Comparison of ENCODE assay signal across 21 mouse cellular contexts in the genomic region with DNA sequence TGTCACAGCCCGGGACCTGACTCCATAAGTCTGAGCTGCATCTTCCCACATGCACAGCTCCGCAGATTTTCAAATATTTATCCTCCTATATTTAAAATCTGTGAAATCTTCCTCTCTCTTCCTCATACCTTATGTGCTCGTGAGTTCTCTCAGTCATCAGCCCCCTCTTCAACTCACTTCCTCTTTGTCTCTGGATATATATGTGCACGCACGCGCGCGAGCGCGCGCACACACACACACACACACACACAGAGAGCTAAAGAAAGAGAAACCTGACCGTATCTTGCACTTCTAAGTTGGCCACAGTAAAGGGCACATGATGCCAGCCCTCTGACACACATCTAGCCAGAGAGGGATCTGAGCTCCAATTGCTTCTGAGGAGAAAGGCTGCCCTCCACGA.
DNase-seq lines count a peak whose midpoint lies in the region; ATAC-seq and TF ChIP-seq lines count a peak whose summit lies in the region.
"Had no signal": no experiment of that assay in that cellular context is flagged by ENCODE, and none has a peak within 500 bp of the region (broad histone marks: within the 10 kb centered on the region; RNA-seq: fewer than 3 reads in every experiment).

No protein-coding gene starts in this region.

- H3K27ac ChIP-seq in midbrain, embryonic 10.5 days (replicated peaks), result no peak overlapping the region
- H3K27ac ChIP-seq: forebrain, embryonic 12.5 days; heart, adult 2 months; hindbrain, embryonic 15.5 days; midbrain, embryonic 12.5 days; neural tube, embryonic 13.5 days had no signal

- TF ChIP-seq CTCF in lung, adult 2 months (IDR thresholded peaks at IDR 0.05; ENCODE audit: insufficient read depth, low read length), result no peak

- H3K4me3 ChIP-seq in lung, adult 2 months (replicated peaks; ENCODE audit: extremely low read depth, low read depth, low read length), result no peak overlapping the region
- no peak overlapping the region for H3K4me3 ChIP-seq in midbrain, embryonic 10.5 days
- H3K4me3 ChIP-seq: forebrain, embryonic 12.5 days; heart, adult 2 months; hindbrain, embryonic 15.5 days; midbrain, embryonic 12.5 days; neural tube, embryonic 13.5 days had no signal

- H3K9me3 ChIP-seq in midbrain, embryonic 10.5 days (replicated peaks), result 0 out of 2 replicates have a peak, but pooled peaks cover 6% of the 10 kb centered on the region
- H3K9me3 ChIP-seq: forebrain, embryonic 12.5 days; hindbrain, embryonic 15.5 days; midbrain, embryonic 12.5 days; neural tube, embryonic 13.5 days had no signal

- peak; percentile 58; the same call in 1 of the 2 replicates for ATAC-seq in megakaryocyte, adult 5-6 weeks (ENCODE audit: poor library complexity, severe bottlenecking)

- 78% methylated on average over 13 of the region's 13 CpGs for WGBS in lung, adult 2 months
- 92% methylated on average over 13 of the region's 13 CpGs for WGBS in midbrain, embryonic 10.5 days

- DNase-seq in A20 (ENCODE audit: low read depth, low spot score), result peak; percentile 45
- peak; percentile 35 for DNase-seq in CD4-positive helper T cell, adult 2 months (ENCODE audit: low read depth, low spot score)
- DNase-seq in splenic B cell, adult 2 months (ENCODE audit: low read depth, low spot score), result peak; percentile 87
- no peak for DNase-seq in lung, adult 2 months
- DNase-seq in lung, postnatal 25 days (ENCODE audit: low spot score), result no peak
- DNase-seq in midbrain, embryonic 10.5 days (ENCODE audit: low spot score), result no peak
- no peak for DNase-seq in cerebellum, adult 11 months
- DNase-seq: adrenal gland, postnatal 36 days; cerebellum, adult 8-10 months; gastrocnemius, postnatal 10 days; heart, adult 2 months; heart, postnatal 36 days; kidney, adult 18-20 months; kidney, postnatal 10 days; layer of hippocampus, postnatal 36 days; lung, postnatal 36 days had no signal

- no peaks in the 10 kb centered on the region for H3K36me3 ChIP-seq in splenic B cell, adult 2 months (ENCODE audit: control insufficient read depth, insufficient read depth, low read length, poor library complexity, severe bottlenecking)
- H3K36me3 ChIP-seq in midbrain, embryonic 10.5 days, result no peaks in the 10 kb centered on the region
- H3K36me3 ChIP-seq: forebrain, embryonic 12.5 days; hindbrain, embryonic 15.5 days; midbrain, embryonic 12.5 days; neural tube, embryonic 13.5 days had no signal

- no peak for TF ChIP-seq POLR2A in lung, adult 2 months (IDR thresholded peaks at IDR 0.05; ENCODE audit: borderline replicate concordance, extremely low read depth, low read depth, low read length)

- no peaks in the 10 kb centered on the region for H3K27me3 ChIP-seq in splenic B cell, adult 2 months (ENCODE audit: control insufficient read depth, insufficient read depth, low read length, poor library complexity, severe bottlenecking)
- H3K27me3 ChIP-seq in midbrain, embryonic 10.5 days (ENCODE audit: low read depth, poor library complexity, severe bottlenecking), result no peaks in the 10 kb centered on the region
- H3K27me3 ChIP-seq: forebrain, embryonic 12.5 days; hindbrain, embryonic 15.5 days; neural tube, embryonic 13.5 days had no signal

- H3K4me1 ChIP-seq in lung, adult 2 months (ENCODE audit: control insufficient read depth, insufficient read depth, low read length), result no peaks in the 10 kb centered on the region
- 0 out of 2 replicates have a peak, but pooled peaks cover 3% of the 10 kb centered on the region for H3K4me1 ChIP-seq in midbrain, embryonic 10.5 days
- H3K4me1 ChIP-seq: forebrain, embryonic 12.5 days; hindbrain, embryonic 15.5 days; midbrain, embryonic 12.5 days; neural tube, embryonic 13.5 days had no signal

Comparison
In these comparisons a context has a peak if more than half of its experiments do, and no peak if none do; other contexts are left out.
1. DNase-seq: peak in A20 (single experiment), CD4-positive helper T cell, adult 2 months (single experiment) and splenic B cell, adult 2 months (single experiment); none in lung, adult 2 months (single experiment), lung, postnatal 25 days (single experiment), midbrain, embryonic 10.5 days (single experiment) and cerebellum, adult 11 months (single experiment).